Mouse (Mus musculus) left cerebral cortex, postnatal 14 days (tissue): ENCODE measurements around the gene Ttll8. TPM values are rescaled to one million over a fixed set of nuclear protein-coding genes. Genes with fewer than 3 reads are reported as not detected.
A peak's percentile ranks its signal among the peaks of the same experiment; 100 is the strongest.

Source experiments
- DNase-seq, 2 experiments: peaks; one replicate each; pipeline ENCODE4 v3.0.0; 2021 to 2022; ENCODE audit warnings: low spot score in 2 of 2, mixed read lengths in 1 of 2
- intact Hi-C: fragments of 180-260 bp; cut with DNase I; formaldehyde crosslinking; loops from one replicate; pipeline ENCODE4 v1.15.1; 2025
- total RNA-seq, 2 experiments: library from RNA; stranded (reverse); gene quantifications; 2 replicates each; pipeline ENCODE4 v1.2.3; 2021

The Ttll8 gene
- total RNA-seq, 2 experiments from 2014 or later: 0.81 to 1.7 TPM

GRCm38 (mm10) chr15:88934141-88934540, 20.1 kb downstream of the Ttll8 start:
- intact Hi-C loops: loop anchor here (5.0 kb wide), 1 partner anchor 153 kb away; the partner anchor contains the start of gene Selenoo
- peak; percentile 37 to 38 for DNase-seq

DNA sequence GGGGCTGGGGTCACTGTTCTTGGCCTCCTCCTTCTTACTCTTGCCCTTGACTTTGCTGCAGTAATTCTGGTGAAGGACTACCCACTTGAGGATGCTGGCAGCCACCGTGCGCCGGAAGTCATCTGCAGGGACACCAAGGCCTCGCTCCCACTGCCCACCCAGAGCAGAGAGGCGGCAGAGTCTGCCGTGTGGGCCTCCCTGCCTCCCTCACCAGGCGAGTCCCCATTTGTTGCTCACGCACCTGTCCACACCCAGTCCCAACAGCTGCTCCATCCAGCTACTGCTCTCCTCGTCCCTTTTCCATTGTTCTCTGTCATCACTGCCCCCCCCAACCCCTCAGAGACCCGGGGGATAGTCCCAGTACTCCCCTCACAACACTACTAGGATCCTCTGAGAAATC, 21.6 kb downstream of the Ttll8 start:
- intact Hi-C loops: loop anchor here (5.0 kb wide), 1 partner anchor 155 kb away; the partner anchor contains the start of gene Selenoo
- no peak for DNase-seq

- intact Hi-C loops: loop anchor here (1.0 kb wide), 1 partner anchor 94 kb away; no protein-coding TSS in a partner anchor
- DNase-seq: no peak
These were observed 32.3 kb downstream of the Ttll8 start for GRCm38 (mm10) chr15:88921992-88922310.

- DNase-seq: peak; percentile 90 to 91
- intact Hi-C loops: loop anchor here (1.0 kb wide), 1 partner anchor 93 kb away; no protein-coding TSS in a partner anchor
These were observed 32.9 kb downstream of the Ttll8 start for GRCm38 (mm10) chr15:88921131-88921991.

- DNase-seq: no peak
- intact Hi-C loops: no loop called here
These were observed 34.2 kb downstream of the Ttll8 start for GRCm38 (mm10) chr15:88920065-88920464.

- intact Hi-C loops: no loop called here
- DNase-seq: no peak
These were observed 34.9 kb downstream of the Ttll8 start for GRCm38 (mm10) chr15:88919328-88919727.

DNA sequence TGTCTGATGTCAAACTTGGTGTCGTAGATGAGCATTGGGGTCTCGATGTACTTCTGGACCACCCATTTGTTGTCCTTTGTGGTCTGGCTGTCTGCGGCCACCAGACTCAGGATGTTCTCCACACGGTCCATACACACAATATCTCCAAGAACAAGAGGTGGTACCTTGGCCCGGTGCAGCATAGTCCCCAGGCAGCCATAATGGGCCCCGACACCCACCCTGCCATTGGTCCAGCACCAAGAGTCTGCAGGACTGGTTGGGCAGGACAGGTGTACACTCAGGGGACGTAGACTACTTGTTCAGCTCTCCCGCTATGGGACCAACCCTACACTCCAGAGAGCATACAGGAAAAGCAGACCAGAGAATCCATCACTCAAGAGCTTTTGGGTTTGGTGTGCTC, 37.1 kb downstream of the Ttll8 start:
- intact Hi-C loops: no loop called here
- DNase-seq: no peak

GRCm38 (mm10) chr15:88916366-88916765, 37.9 kb downstream of the Ttll8 start:
- intact Hi-C loops: no loop called here
- DNase-seq: no peak

DNA sequence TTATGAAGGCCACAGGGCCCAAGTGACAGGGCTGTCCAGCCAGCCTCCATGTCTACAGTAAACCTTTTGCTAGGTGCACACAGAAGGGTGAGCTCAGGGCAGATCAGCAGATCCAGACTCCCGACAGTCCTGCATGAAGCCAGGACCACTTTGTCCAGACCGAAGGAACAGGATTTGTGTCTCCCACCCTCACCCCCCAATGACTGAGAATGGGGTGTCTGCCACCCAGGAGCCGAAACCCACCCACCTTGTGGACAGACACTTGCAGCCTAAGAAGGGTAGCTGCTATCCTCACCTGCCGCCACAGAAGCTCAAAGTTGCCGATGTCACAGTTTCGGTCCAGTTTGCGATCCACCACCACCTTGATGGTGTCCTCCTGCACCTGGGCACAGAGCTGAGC, 39.2 kb downstream of the Ttll8 start:
- intact Hi-C loops: no loop called here
- DNase-seq: no peak

GRCm38 (mm10) chr15:88906347-88906746, 47.9 kb downstream of the Ttll8 start:
- no peak for DNase-seq
- intact Hi-C loops: no loop called here

DNA sequence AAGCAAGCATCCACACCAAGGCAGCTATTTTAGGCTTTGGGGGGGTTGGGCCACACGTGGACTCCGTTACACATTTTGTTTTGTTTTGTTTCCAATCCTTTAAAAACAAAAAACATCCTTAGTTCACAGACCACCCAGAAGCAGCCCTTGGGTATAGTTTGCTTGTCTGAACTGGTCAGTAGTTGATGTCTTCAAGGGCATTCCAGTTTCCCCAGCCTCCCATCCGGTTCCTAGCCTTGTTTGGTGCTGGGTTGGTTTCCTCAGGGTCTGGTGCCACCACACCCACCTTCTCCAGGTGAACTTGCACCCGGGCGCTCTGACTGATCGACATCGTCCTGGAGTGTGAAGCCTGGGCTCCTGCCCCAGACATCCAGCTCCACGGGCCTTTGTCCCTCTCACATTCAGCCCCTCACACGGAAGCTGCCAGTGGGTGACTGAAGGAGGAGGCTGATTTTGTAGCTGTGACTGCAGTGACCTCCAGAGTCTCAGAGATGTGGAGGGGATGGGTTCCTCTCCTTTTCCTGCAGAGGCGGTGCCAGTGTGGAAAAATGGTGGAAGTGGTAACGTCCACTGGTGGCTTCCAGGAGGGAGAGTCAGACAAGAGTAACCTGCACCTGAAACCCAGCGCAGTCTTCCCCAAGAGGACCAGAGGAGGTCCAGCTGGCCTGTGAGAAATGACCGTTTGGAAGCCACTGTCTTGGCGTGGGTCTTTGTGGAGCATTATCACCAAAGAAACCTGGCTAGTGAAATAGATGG, 50.0 kb downstream of the Ttll8 start:
- no peak for DNase-seq
- intact Hi-C loops: no loop called here

GRCm38 (mm10) chr15:88903086-88903485, 51.1 kb downstream of the Ttll8 start:
- intact Hi-C loops: no loop called here
- DNase-seq: no peak

DNA sequence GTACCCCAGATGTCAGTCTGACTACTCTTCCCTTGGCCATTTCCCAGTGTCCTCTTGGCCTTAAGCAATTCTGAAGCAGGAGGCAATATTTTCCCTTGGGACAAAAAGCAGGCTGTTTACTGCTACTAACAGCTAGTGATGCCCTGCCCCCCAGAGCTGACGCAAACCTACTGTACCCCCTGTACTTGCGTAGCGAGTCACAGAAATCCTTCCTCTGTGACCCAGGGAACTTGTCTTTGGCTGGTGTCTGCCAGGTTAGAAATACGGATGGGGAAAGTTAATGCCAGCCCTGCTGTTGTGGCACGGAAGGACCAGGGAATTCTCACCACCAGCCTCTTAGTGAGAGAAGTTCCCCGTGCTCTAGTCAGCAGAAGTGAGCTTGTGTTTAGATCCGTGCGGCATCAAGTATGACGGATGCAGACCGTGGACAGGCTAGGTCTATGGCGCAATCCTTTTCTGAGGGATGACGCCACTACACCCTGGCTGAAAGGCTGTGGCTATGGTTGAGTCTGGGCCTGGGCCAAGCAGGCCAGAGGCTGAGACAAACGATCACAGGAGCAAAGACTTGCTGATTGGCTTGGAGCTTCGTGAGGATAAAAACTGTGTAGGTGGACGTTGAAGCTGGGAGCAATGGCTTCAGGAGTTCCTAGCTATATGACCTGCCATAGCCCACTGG, 51.9 kb downstream of the Ttll8 start:
- intact Hi-C loops: no loop called here
- DNase-seq: no peak

DNA sequence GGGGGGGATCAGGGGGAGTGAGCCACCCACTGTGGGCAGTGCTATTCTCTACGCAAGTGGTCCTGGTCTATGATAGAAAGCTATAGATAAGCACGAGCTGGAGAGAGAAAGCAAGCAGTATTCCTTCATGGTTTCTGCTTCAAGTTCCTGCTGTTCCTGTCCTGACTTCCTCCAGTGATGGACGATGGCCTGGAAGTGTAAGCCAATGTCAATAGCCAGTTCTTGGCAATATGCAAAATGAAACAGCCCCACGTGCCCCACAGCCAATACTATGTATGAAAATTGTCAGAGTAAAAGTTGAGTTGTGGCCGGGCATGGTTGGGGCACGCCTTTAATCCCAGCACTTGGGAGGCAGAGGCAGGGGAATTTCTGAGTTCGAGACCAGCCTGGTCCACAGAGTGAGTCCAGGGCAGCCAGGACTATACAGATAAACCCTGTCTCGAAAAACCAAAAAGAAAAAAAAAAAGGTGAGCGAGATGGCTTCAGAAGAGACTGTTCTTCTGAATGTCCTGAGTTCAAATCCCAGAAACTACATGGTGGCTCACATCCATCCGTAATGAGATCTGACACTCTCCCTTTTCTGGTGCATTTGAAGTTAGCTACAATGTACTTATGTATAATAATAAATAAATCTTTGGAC, 57.8 kb downstream of the Ttll8 start:
- DNase-seq: no peak
- intact Hi-C loops: no loop called here

DNA sequence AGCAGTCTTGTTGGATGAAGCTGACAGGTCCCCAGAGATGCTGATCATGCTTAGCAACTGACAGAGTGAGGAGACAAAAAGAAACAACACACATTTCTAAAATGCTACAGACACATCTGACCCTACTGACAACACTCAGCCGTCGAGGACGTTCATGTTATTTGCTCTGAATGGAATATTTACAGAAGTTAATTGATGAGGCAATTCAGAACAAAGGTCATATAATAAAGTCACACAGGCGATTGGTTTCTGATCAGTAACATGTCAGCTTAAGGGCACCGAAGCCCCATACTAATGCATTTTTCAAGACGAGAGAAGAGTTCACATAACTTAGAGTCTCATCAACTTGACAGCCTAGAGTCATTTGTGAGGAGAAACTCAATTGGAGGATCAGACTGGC, 58.3 kb downstream of the Ttll8 start:
- DNase-seq: no peak
- intact Hi-C loops: no loop called here

DNA sequence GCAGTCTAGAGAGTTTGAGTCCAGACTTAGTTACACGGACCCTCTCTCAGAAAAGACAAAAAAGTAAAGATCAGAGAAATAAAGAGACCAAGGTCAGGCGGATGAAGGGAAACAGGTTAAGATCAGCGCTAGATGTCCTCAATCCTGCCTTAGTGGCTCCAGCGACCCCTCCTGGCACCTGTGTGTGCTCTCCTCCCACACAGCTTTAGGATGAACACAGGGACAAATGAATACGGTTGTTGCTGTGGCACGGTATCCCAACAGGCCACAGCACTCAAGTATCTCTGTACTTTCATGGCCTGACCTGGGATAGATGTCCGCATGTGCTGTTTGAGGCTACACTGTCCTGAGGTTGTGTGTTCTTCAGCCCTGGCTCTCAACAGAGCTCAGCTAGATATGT, 59.1 kb downstream of the Ttll8 start:
- intact Hi-C loops: no loop called here
- no peak for DNase-seq

DNA sequence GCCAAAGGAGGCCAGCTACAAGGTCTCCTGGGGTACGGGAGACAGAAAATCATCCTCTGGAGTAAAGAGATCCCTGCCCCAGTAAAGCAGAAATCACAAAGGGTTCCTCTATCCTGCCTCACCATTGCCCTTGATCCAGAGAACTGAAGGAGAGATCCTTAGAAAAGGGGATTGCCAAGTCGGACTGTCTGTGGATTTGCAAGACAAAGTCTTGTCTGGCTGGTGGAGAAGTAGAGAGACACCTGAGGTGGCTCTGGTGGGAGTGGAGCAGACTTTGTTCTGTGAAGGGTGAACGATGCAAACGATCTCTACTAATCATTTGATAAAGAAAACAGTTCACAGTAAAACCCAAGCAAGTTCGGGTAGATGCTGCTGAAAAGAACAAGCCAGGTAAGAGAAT, 61.3 kb downstream of the Ttll8 start:
- no peak for DNase-seq
- intact Hi-C loops: no loop called here

DNA sequence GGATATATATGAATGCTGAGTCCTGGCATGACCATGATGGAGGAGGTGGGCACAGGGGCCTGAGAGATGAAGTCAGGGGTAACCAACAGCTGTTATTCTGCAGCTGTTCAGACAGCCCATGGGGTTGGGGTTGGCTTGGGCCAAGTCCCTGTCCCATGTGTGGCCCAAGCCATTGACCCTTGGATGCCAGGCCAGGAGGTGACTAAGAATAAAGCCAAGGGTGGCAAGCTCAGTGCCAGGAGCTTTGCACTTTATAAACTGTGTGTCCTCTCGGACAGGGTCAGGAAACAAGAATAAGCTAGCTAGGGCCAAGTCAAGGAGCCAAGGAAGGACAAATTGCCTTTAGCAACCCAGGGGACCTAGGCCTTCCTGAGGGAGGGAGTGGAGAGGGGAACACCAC, 62.0 kb downstream of the Ttll8 start:
- intact Hi-C loops: no loop called here

GRCm38 (mm10) chr15:88891676-88892040, 62.6 kb downstream of the Ttll8 start:
- intact Hi-C loops: no loop called here
- DNase-seq: no peak

More for the DNA sequence above, 62.0 kb downstream of the Ttll8 start:
- DNase-seq: no peak
